Mouse (Mus musculus): Measurements from ENCODE around the gene Mvb12b. TPM values are rescaled to one million over a fixed set of nuclear protein-coding genes. Genes with fewer than 3 reads are reported as not detected.

The Mvb12b gene
- total RNA-seq, 1 experiment = 5.0 TPM

- in situ Hi-C loops (cut with MboI; ENCODE audit: low sequenced_read_pairs in 2 of 2, unreplicated experiment in 2 of 2) = no loop called here
- no peak overlapping the region for H3K27ac ChIP-seq (ENCODE audit: insufficient read depth, low read depth, low read length, poor library complexity, severe bottlenecking)
- no peaks in the 10 kb centered on the region; the same call in 1 of the 2 replicates for H3K36me3 ChIP-seq (ENCODE audit: control insufficient read depth, insufficient read depth, low read length, poor library complexity, severe bottlenecking)
- H3K4me3 ChIP-seq (ENCODE audit: insufficient read depth in 1 of 2, low read depth in 1 of 2, low read length in 2 of 2, poor library complexity in 1 of 2, severe bottlenecking in 1 of 2) = no peak overlapping the region
- no peaks in the 10 kb centered on the region for H3K9me3 ChIP-seq (ENCODE audit: control insufficient read depth, insufficient read depth, low read depth, low read length)
- DNase-seq (ENCODE audit: low read depth, low spot score) = no peak
- no peak overlapping the region for H3K9ac ChIP-seq (ENCODE audit: insufficient read depth, low read depth, low read length, poor library complexity, severe bottlenecking)
- TF ChIP-seq CHD2 (IDR thresholded peaks at IDR 0.05; ENCODE audit: low read depth, low read length) (no peak), HCFC1 (IDR thresholded peaks at IDR 0.05; ENCODE audit: borderline replicate concordance, insufficient read depth, low read length) (no peak), ZNF384 (IDR thresholded peaks at IDR 0.05; ENCODE audit: low read depth, low read length) (no peak), ZC3H11A (IDR thresholded peaks at IDR 0.05; ENCODE audit: borderline replicate concordance, low read depth, low read length) (no peak), MAFK (IDR thresholded peaks at IDR 0.05; ENCODE audit: insufficient read depth, low read depth, low read length) (no peak)
- H3K4me1 ChIP-seq (ENCODE audit: control insufficient read depth in 2 of 2, insufficient read depth in 2 of 2, low read length in 2 of 2, poor library complexity in 1 of 2) = 0 out of 4 replicates have a peak, but pooled peaks cover 0 to 2% of the 10 kb centered on the region in 2 experiments
Observed at GRCm38 (mm10) chr2:33800221-33800620, 87.5 kb downstream of the Mvb12b start.

- no peaks in the 10 kb centered on the region for H3K9me3 ChIP-seq (ENCODE audit: control insufficient read depth, insufficient read depth, low read depth, low read length)
- TF ChIP-seq ZC3H11A (IDR thresholded peaks at IDR 0.05; ENCODE audit: borderline replicate concordance, low read depth, low read length) (no peak), CHD2 (IDR thresholded peaks at IDR 0.05; ENCODE audit: low read depth, low read length) (no peak), ZNF384 (IDR thresholded peaks at IDR 0.05; ENCODE audit: low read depth, low read length) (no peak)
- H3K4me3 ChIP-seq (ENCODE audit: insufficient read depth in 1 of 2, low read depth in 1 of 2, low read length in 2 of 2, poor library complexity in 1 of 2, severe bottlenecking in 1 of 2) = no peak overlapping the region
- DNase-seq (ENCODE audit: low read depth, low spot score) = no peak
- H3K27ac ChIP-seq (ENCODE audit: insufficient read depth, low read depth, low read length, poor library complexity, severe bottlenecking) = no peak overlapping the region
- H3K36me3 ChIP-seq (ENCODE audit: control insufficient read depth, insufficient read depth, low read length, poor library complexity, severe bottlenecking) = no peaks in the 10 kb centered on the region
- H3K9ac ChIP-seq (ENCODE audit: insufficient read depth, low read depth, low read length, poor library complexity, severe bottlenecking) = no peak overlapping the region
- H3K4me1 ChIP-seq (ENCODE audit: control insufficient read depth in 2 of 2, insufficient read depth in 2 of 2, low read length in 2 of 2, poor library complexity in 1 of 2) = no peaks in the 10 kb centered on the region
- in situ Hi-C loops (cut with MboI; ENCODE audit: low sequenced_read_pairs in 2 of 2, unreplicated experiment in 2 of 2) = no loop called here
Observed at GRCm38 (mm10) chr2:33795716-33796472, 91.9 kb downstream of the Mvb12b start.

- no peaks in the 10 kb centered on the region for H3K4me1 ChIP-seq (ENCODE audit: control insufficient read depth in 2 of 2, insufficient read depth in 2 of 2, low read length in 2 of 2, poor library complexity in 1 of 2)
- no peaks in the 10 kb centered on the region for H3K36me3 ChIP-seq (ENCODE audit: control insufficient read depth, insufficient read depth, low read length, poor library complexity, severe bottlenecking)
- no peaks in the 10 kb centered on the region for H3K9me3 ChIP-seq (ENCODE audit: control insufficient read depth, insufficient read depth, low read depth, low read length)
- no peak overlapping the region for H3K4me3 ChIP-seq (ENCODE audit: insufficient read depth in 1 of 2, low read depth in 1 of 2, low read length in 2 of 2, poor library complexity in 1 of 2, severe bottlenecking in 1 of 2)
- in situ Hi-C loops (cut with MboI; ENCODE audit: low sequenced_read_pairs in 2 of 2, unreplicated experiment in 2 of 2) = no loop called here
- no peak for DNase-seq (ENCODE audit: low read depth, low spot score)
- H3K27ac ChIP-seq (ENCODE audit: insufficient read depth, low read depth, low read length, poor library complexity, severe bottlenecking) = no peak overlapping the region
- no peak for TF ChIP-seq HCFC1 (IDR thresholded peaks at IDR 0.05; ENCODE audit: borderline replicate concordance, insufficient read depth, low read length)
- TF ChIP-seq MAFK (IDR thresholded peaks at IDR 0.05; ENCODE audit: insufficient read depth, low read depth, low read length) = no peak
- TF ChIP-seq CHD2 (IDR thresholded peaks at IDR 0.05; ENCODE audit: low read depth, low read length) = no peak
- TF ChIP-seq ZC3H11A (IDR thresholded peaks at IDR 0.05; ENCODE audit: borderline replicate concordance, low read depth, low read length) = no peak
- TF ChIP-seq ZNF384 (IDR thresholded peaks at IDR 0.05; ENCODE audit: low read depth, low read length) = no peak
- H3K9ac ChIP-seq (ENCODE audit: insufficient read depth, low read depth, low read length, poor library complexity, severe bottlenecking) = no peak overlapping the region
Observed at GRCm38 (mm10) chr2:33795001-33795580, 92.7 kb downstream of the Mvb12b start.

- Histone ChIP-seq H3K36me3 (ENCODE audit: control insufficient read depth, insufficient read depth, low read length, poor library complexity, severe bottlenecking) (no peaks in the 10 kb centered on the region), H3K4me1 (ENCODE audit: control insufficient read depth in 2 of 2, insufficient read depth in 2 of 2, low read length in 2 of 2, poor library complexity in 1 of 2) (peaks cover 0 to 3% of the 10 kb centered on the region in 2 experiments; a peak in 1 of 4 replicates), H3K9ac (ENCODE audit: insufficient read depth, low read depth, low read length, poor library complexity, severe bottlenecking) (no peak overlapping the region), H3K9me3 (ENCODE audit: control insufficient read depth, insufficient read depth, low read depth, low read length) (no peaks in the 10 kb centered on the region), H3K27ac (ENCODE audit: insufficient read depth, low read depth, low read length, poor library complexity, severe bottlenecking) (no peak overlapping the region), H3K4me3 (ENCODE audit: insufficient read depth in 1 of 2, low read depth in 1 of 2, low read length in 2 of 2, poor library complexity in 1 of 2, severe bottlenecking in 1 of 2) (no peak overlapping the region)
- in situ Hi-C loops (cut with MboI; ENCODE audit: low sequenced_read_pairs in 2 of 2, unreplicated experiment in 2 of 2) = no loop called here
- no peak for DNase-seq (ENCODE audit: low read depth, low spot score)
- TF ChIP-seq MAFK (IDR thresholded peaks at IDR 0.05; ENCODE audit: insufficient read depth, low read depth, low read length) = no peak
- no peak for TF ChIP-seq CHD2 (IDR thresholded peaks at IDR 0.05; ENCODE audit: low read depth, low read length)
- TF ChIP-seq ZC3H11A (IDR thresholded peaks at IDR 0.05; ENCODE audit: borderline replicate concordance, low read depth, low read length) = no peak
- no peak for TF ChIP-seq ZNF384 (IDR thresholded peaks at IDR 0.05; ENCODE audit: low read depth, low read length)
- no peak for TF ChIP-seq HCFC1 (IDR thresholded peaks at IDR 0.05; ENCODE audit: borderline replicate concordance, insufficient read depth, low read length)
Observed at GRCm38 (mm10) chr2:33794483-33794882, 93.3 kb downstream of the Mvb12b start.
